Mouse (Mus musculus): ENCODE results near the gene 1810049J17Rik.

DNA sequence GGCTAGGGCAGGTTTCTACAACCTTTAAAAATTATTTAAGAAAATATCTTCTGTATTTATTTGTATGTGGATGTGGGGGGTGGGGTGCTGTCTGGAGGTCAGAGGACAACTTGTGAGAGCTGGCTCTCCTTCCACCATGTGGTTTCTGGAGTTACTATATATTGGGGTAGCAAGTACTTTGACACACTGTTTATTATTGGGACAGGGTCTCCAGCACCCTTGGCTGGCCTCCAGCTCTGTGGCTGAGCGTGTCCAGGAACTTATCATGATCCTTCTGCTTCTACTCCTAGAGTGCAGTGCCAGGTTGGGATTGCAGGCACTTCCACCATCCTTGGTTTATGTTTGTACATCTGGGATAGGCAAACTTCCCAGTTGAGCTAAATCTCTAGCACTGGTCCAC lies 9.6 kb upstream of the 1810049J17Rik start:
- no peak for TF ChIP-seq POLR2A (IDR thresholded peaks at IDR 0.05; ENCODE audit: insufficient read depth, low read depth, low read length)
- TF ChIP-seq CTCF (IDR thresholded peaks at IDR 0.05), result no peak
